ENCODE assay signal across 13 mouse cellular contexts in the genomic region with DNA sequence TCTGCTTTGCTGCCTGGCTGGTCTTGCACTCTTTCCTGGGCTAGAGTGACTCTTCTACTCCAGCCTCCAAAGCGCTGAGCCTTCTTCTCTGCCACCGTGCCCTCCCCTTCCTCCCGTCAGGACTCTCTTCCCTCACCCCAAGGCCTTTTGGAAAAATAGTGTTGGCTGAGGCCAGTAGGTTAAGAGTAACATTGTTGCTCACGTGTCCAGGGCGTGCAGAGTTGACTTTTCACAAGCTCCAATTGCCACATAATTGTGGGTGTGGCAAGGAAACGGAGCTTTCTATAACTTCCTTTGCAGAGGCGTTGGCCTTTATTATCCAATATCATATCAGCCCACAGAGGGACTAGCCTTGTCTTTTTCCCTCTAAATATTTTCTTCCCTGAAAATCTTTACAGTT. TPM values are rescaled to one million over a fixed set of nuclear protein-coding genes. Genes with fewer than 3 reads are reported as not detected.
DNase-seq lines count a peak whose midpoint lies in the region; ATAC-seq and TF ChIP-seq lines count a peak whose summit lies in the region.
"Had no signal": no experiment of that assay in that cellular context is flagged by ENCODE, and none has a peak within 500 bp of the region (broad histone marks: within the 10 kb centered on the region; RNA-seq: fewer than 3 reads in every experiment).

No protein-coding gene starts in this region.

- H3K9me3 ChIP-seq in ES-E14 (ENCODE audit: control insufficient read depth, insufficient read depth, low read depth, low read length), result no peaks in the 10 kb centered on the region
- H3K9me3 ChIP-seq in MEL (replicated peaks; ENCODE audit: insufficient read depth, low read length), result no peaks in the 10 kb centered on the region
- no peaks in the 10 kb centered on the region for H3K9me3 ChIP-seq in forebrain, embryonic 13.5 days (replicated peaks)
- H3K9me3 ChIP-seq: embryonic facial prominence, embryonic 12.5 days; liver, embryonic 13.5 days had no signal

- peak; percentile 38 for ATAC-seq in inflammation-experienced regulatory T-cells, adult 6 months
- peak; percentile 97 for ATAC-seq in megakaryocyte, adult 5-6 weeks (ENCODE audit: poor library complexity, severe bottlenecking)
- no peak for ATAC-seq in forebrain, embryonic 13.5 days
- ATAC-seq: forebrain, embryonic 14.5 days had no signal

- in situ Hi-C loops in ES-E14 (cut with MboI; ENCODE audit: low sequenced_read_pairs in 2 of 2, unreplicated experiment in 2 of 2), result no loop called here

- H3K9ac ChIP-seq in ES-E14 (ENCODE audit: insufficient read depth, low read depth, low read length, poor library complexity, severe bottlenecking) (no peak overlapping the region), MEL (ENCODE audit: control insufficient read depth, low read depth, low read length, poor library complexity, severe bottlenecking) (peak overlapping the region; percentile 64)
- no peak overlapping the region for H3K9ac ChIP-seq in forebrain, embryonic 13.5 days
- H3K9ac ChIP-seq: embryonic facial prominence, embryonic 12.5 days; liver, embryonic 13.5 days had no signal

- H3K4me1 ChIP-seq in ES-E14 (ENCODE audit: control insufficient read depth in 2 of 2, insufficient read depth in 2 of 2, low read length in 2 of 2, poor library complexity in 1 of 2), result peaks cover 0 to 11% of the 10 kb centered on the region in 2 experiments; a peak in 2 of 4 replicates
- peaks cover 9 to 15% of the 10 kb centered on the region in 2 experiments for H3K4me1 ChIP-seq in MEL (ENCODE audit: control insufficient read depth in 1 of 2, insufficient read depth in 2 of 2, low read length in 2 of 2)
- no peaks in the 10 kb centered on the region for H3K4me1 ChIP-seq in forebrain, embryonic 13.5 days
- H3K4me1 ChIP-seq: embryonic facial prominence, embryonic 12.5 days had no signal

- TF ChIP-seq EP300 in MEL (IDR thresholded peaks at IDR 0.05; ENCODE audit: low read depth in 1 of 2, low read length in 2 of 2), result peak; percentile 24 to 45; a peak in 2 of 4 replicates

- no peak for TF ChIP-seq CTCF in MEL (IDR thresholded peaks at IDR 0.05 in 2 of 3, conservative IDR thresholded peaks at IDR 0.05 in 1 of 3; ENCODE audit: control insufficient read depth in 1 of 3, insufficient read depth in 1 of 3, low read depth in 2 of 3, low read length in 3 of 3, poor library complexity in 1 of 3, severe bottlenecking in 1 of 3)

- no peaks in the 10 kb centered on the region for H3K79me2 ChIP-seq in MEL (ENCODE audit: control insufficient read depth, insufficient read depth, low read length, poor library complexity)

- no peak overlapping the region for H3K4me2 ChIP-seq in forebrain, embryonic 13.5 days
- H3K4me2 ChIP-seq: embryonic facial prominence, embryonic 12.5 days; liver, embryonic 13.5 days had no signal

- peaks cover 30% of the 10 kb centered on the region for H3K36me3 ChIP-seq in ES-E14 (ENCODE audit: control insufficient read depth, insufficient read depth, low read length, poor library complexity, severe bottlenecking)
- peaks cover 15 to 21% of the 10 kb centered on the region in 2 experiments for H3K36me3 ChIP-seq in MEL (ENCODE audit: control insufficient read depth in 1 of 2, insufficient read depth in 2 of 2, low read length in 2 of 2)
- peaks cover 65% of the 10 kb centered on the region for H3K36me3 ChIP-seq in forebrain, embryonic 13.5 days (ENCODE audit: poor library complexity, severe bottlenecking)

- TF ChIP-seq POLR2A in MEL (IDR thresholded peaks at IDR 0.05; ENCODE audit: control insufficient read depth in 1 of 2, insufficient read depth in 1 of 2, low read depth in 1 of 2, low read length in 2 of 2, poor library complexity in 1 of 2), result no peak

- no peak for DNase-seq in ES-E14 (ENCODE audit: low read depth, low spot score)
- DNase-seq in MEL (ENCODE audit: low read depth, low spot score), result peak; percentile 72
- no peak for DNase-seq in thymus, postnatal 10 days (ENCODE audit: low spot score in 2 of 2)
- no peak for DNase-seq in spleen, adult 18-20 months
- DNase-seq: cerebellum, adult 18-20 months; kidney, adult 9 months; liver, embryonic 13.5 days; midbrain, embryonic 14.5 days had no signal

- H3K27me3 ChIP-seq in MEL (ENCODE audit: control insufficient read depth in 1 of 2, insufficient read depth in 2 of 2, low read length in 2 of 2), result no peaks in the 10 kb centered on the region
- H3K27me3 ChIP-seq in forebrain, embryonic 13.5 days, result no peaks in the 10 kb centered on the region
- H3K27me3 ChIP-seq: embryonic facial prominence, embryonic 12.5 days; liver, embryonic 13.5 days had no signal

- 0 out of 2 replicates have a peak overlapping the region, but pooled peaks have one; percentile 56 for H3K27ac ChIP-seq in ES-E14 (ENCODE audit: insufficient read depth, low read depth, low read length, poor library complexity, severe bottlenecking)
- H3K27ac ChIP-seq in MEL (ENCODE audit: control insufficient read depth, low read depth, low read length), result peak overlapping the region; percentile 91
- no peak overlapping the region for H3K27ac ChIP-seq in forebrain, embryonic 13.5 days
- H3K27ac ChIP-seq: embryonic facial prominence, embryonic 12.5 days; liver, embryonic 13.5 days had no signal

- TF ChIP-seq RAD21 in MEL (IDR thresholded peaks at IDR 0.05; ENCODE audit: low read depth, low read length), result no peak

- 88% methylated on average over 7 of the region's 7 CpGs for WGBS in forebrain, embryonic 13.5 days

- H3K4me3 ChIP-seq in ES-E14 (ENCODE audit: insufficient read depth in 1 of 2, low read depth in 1 of 2, low read length in 2 of 2, poor library complexity in 1 of 2, severe bottlenecking in 1 of 2) (no peak overlapping the region), MEL (ENCODE audit: control insufficient read depth in 1 of 2, insufficient read depth in 1 of 2, low read depth in 2 of 2, low read length in 2 of 2) (no peak overlapping the region)
- no peak overlapping the region for H3K4me3 ChIP-seq in forebrain, embryonic 13.5 days
- H3K4me3 ChIP-seq: embryonic facial prominence, embryonic 12.5 days; liver, embryonic 13.5 days had no signal

TF ChIP-seq in ES-E14, 5 proteins besides CTCF, POLR2A, EP300 and RAD21:
- TF ChIP-seq ZC3H11A (IDR thresholded peaks at IDR 0.05; ENCODE audit: borderline replicate concordance, low read depth, low read length) (no peak), CHD2 (IDR thresholded peaks at IDR 0.05; ENCODE audit: low read depth, low read length) (no peak), HCFC1 (IDR thresholded peaks at IDR 0.05; ENCODE audit: borderline replicate concordance, insufficient read depth, low read length) (no peak), ZNF384 (IDR thresholded peaks at IDR 0.05; ENCODE audit: low read depth, low read length) (no peak), MAFK (IDR thresholded peaks at IDR 0.05; ENCODE audit: insufficient read depth, low read depth, low read length) (no peak)

TF ChIP-seq in MEL, 35 proteins besides CTCF, POLR2A, EP300 and RAD21:
- no peak for TF ChIP-seq SMC3 (IDR thresholded peaks at IDR 0.05; ENCODE audit: low read depth, low read length)
- peak; percentile 82; the same call in 1 of the 2 replicates for TF ChIP-seq BHLHE40 (IDR thresholded peaks at IDR 0.05; ENCODE audit: borderline replicate concordance, low read depth, low read length)
- 0 out of 2 replicates have a peak, but pooled peaks have one; percentile 31 for TF ChIP-seq MYC (IDR thresholded peaks at IDR 0.05; ENCODE audit: low read depth, low read length)
- TF ChIP-seq RCOR1 (IDR thresholded peaks at IDR 0.05; ENCODE audit: low read depth, low read length), result peak; percentile 38; the same call in 1 of the 2 replicates
- peak; percentile 60 for TF ChIP-seq MXI1 (IDR thresholded peaks at IDR 0.05; ENCODE audit: low read depth, low read length)
- peak; percentile 76 for TF ChIP-seq USF1 (IDR thresholded peaks at IDR 0.05; ENCODE audit: low read depth, low read length)
- no peak for TF ChIP-seq NELFE (IDR thresholded peaks at IDR 0.05; ENCODE audit: low read depth, low read length)
- peak in 1 of 2 experiments; percentile 37; a peak in 1 of 4 replicates for TF ChIP-seq USF2 (IDR thresholded peaks at IDR 0.05; ENCODE audit: borderline replicate concordance in 1 of 2, insufficient read depth in 1 of 2, low read depth in 1 of 2, low read length in 2 of 2)
- TF ChIP-seq ZC3H11A (IDR thresholded peaks at IDR 0.05; ENCODE audit: low read depth, low read length), result no peak
- TF ChIP-seq MAX (IDR thresholded peaks at IDR 0.05; ENCODE audit: low read length), result peak; percentile 42; the same call in 1 of the 2 replicates

RNA-seq across cellular contexts. Expression of a gene that starts 15.7 kb away (rescaled TPM):
- 11.3 and 16.6 TPM in 2 replicates for total RNA-seq in ES-E14 (2012; rRNA removed)
- total RNA-seq in MEL (2012; rRNA removed), result 29.6 and 34.4 TPM in 2 replicates
- polyA plus RNA-seq in MEL (2012; ENCODE audit: insufficient read depth in 1 of 2, insufficient read length in 2 of 2, low read depth in 1 of 2, low replicate concordance in 2 of 2, missing spikeins in 1 of 2), result 10 to 100 TPM; 33.5 to 69.3 TPM
- 10 to 100 TPM; 15.8 to 21.8 (median 19.3) TPM for polyA plus RNA-seq in inflammation-experienced regulatory T-cells, adult 6 months (2017; shearing (Covaris generic))
- total RNA-seq in megakaryocyte, adult 5-6 weeks (2015), result 21.9 and 22.1 TPM in 2 replicates
- total RNA-seq in megakaryocyte, adult 5-6 weeks (2017), result 16.4 and 25.2 TPM in 2 replicates
- polyA plus RNA-seq in forebrain, embryonic 13.5 days (2015; fragmentation: Nextera tagmentation; extraction: Ambion mirVana), result 17.3 and 17.9 TPM in 2 replicates

RNA-seq across cellular contexts. Expression of a gene that starts 17.9 kb away (rescaled TPM):
- total RNA-seq in ES-E14 (2012; rRNA removed), result 105 and 113 TPM in 2 replicates
- 85.7 and 111 TPM in 2 replicates for total RNA-seq in MEL (2012; rRNA removed)
- 100 to 1,000 TPM in 1 of 2 experiments, not detected in 1; 123 TPM for polyA plus RNA-seq in MEL (2012; ENCODE audit: insufficient read depth in 1 of 2, insufficient read length in 2 of 2, low read depth in 1 of 2, low replicate concordance in 2 of 2, missing spikeins in 1 of 2)
- 100 to 1,000 TPM; 125 to 144 (median 141) TPM for polyA plus RNA-seq in inflammation-experienced regulatory T-cells, adult 6 months (2017; shearing (Covaris generic))
- 88.7 and 104 TPM in 2 replicates for total RNA-seq in megakaryocyte, adult 5-6 weeks (2015)
- total RNA-seq in megakaryocyte, adult 5-6 weeks (2017), result 72.6 and 99.3 TPM in 2 replicates
- 91.9 and 99.1 TPM in 2 replicates for polyA plus RNA-seq in forebrain, embryonic 13.5 days (2015; fragmentation: Nextera tagmentation; extraction: Ambion mirVana)
